Mouse (Mus musculus) forebrain, embryonic 15.5 days (tissue): ENCODE measurements at regions not wholly inside any gene's neighbourhood (a gene's known extent, or its start where the extent isn't known, plus 50 kb on each side); places are given as distances from the start of the nearest gene placed in this dataset.
"Not testable (repeated sequence)": the region's sequence is repeated elsewhere in the genome, so short reads cannot be mapped to it uniquely, and the experiment has no call there.

ENCODE experiments used
- ATAC-seq: fragments of 200-750 bp; cut with Nextera tagmentation; replicated peaks from 2 replicates; pipeline ENCODE4 v1.8.0; 2017; ENCODE audit warnings: mild to moderate bottlenecking, moderate TSS enrichment, moderate library complexity
- H3K27ac ChIP-seq: fragments of 300-500 bp; sonication (generic); replicated peaks from 2 replicates; pipeline ENCODE4 v1.5.1; 2015; ENCODE audit warnings: mild to moderate bottlenecking, inconsistent platforms
- H3K27me3 ChIP-seq: fragments of 300-500 bp; sonication (generic); 2 replicates; pipeline ENCODE4 v1.6.1; 2015; ENCODE audit warnings: inconsistent platforms
- H3K36me3 ChIP-seq: fragments of 300-500 bp; sonication (generic); 2 replicates; pipeline ENCODE4 v1.6.1; 2015; ENCODE audit warnings: mild to moderate bottlenecking, inconsistent platforms
- H3K4me1 ChIP-seq: fragments of 300-500 bp; sonication (generic); 2 replicates; pipeline ENCODE4 v1.6.1; 2015; ENCODE audit warnings: inconsistent platforms
- H3K4me2 ChIP-seq: fragments of 300-500 bp; sonication (generic); replicated peaks from 2 replicates; pipeline ENCODE4 v1.6.1; 2015; ENCODE audit warnings: mild to moderate bottlenecking, inconsistent platforms
- H3K4me3 ChIP-seq: fragments of 300-500 bp; sonication (generic); 2 replicates; pipeline ENCODE4 v1.5.1; 2015; ENCODE audit warnings: mild to moderate bottlenecking, inconsistent platforms
- H3K9ac ChIP-seq: fragments of 300-500 bp; sonication (generic); replicated peaks from 2 replicates; pipeline ENCODE4 v1.6.1; 2015; ENCODE audit warnings: mild to moderate bottlenecking, inconsistent platforms
- H3K9me3 ChIP-seq: fragments of 300-500 bp; sonication (generic); 2 replicates; pipeline ENCODE4 v1.6.1; 2016; ENCODE audit warnings: inconsistent platforms
- WGBS: fragments of 180-500 bp; shearing (Covaris S2); methylation state at CpG from one replicate; pipeline ENCODE4 v1.1.7; 2015; ENCODE audit warnings: mixed read lengths; 5-methylcytosine and 5-hydroxymethylcytosine counted together

- no peak overlapping the region for H3K9ac ChIP-seq
- H3K27me3 ChIP-seq, result no peaks in the 10 kb centered on the region
- no peak overlapping the region for H3K27ac ChIP-seq
- no peak overlapping the region for H3K4me3 ChIP-seq
- no peak for ATAC-seq
- WGBS, result 95% methylated on average over 1 of the region's 1 CpGs
- no peaks in the 10 kb centered on the region for H3K36me3 ChIP-seq
- no peaks in the 10 kb centered on the region for H3K9me3 ChIP-seq
- H3K4me1 ChIP-seq, result no peaks in the 10 kb centered on the region
- no peak overlapping the region for H3K4me2 ChIP-seq
Observed at GRCm38 (mm10) chr6:68750451-68750850, 1214.9 kb upstream of the Tacstd2 start.

GRCm38 (mm10) chr6:68749699-68750098 is 1214.1 kb upstream of the Tacstd2 start:
- ATAC-seq, result no peak
- Histone ChIP-seq H3K27ac (no peak overlapping the region), H3K36me3 (no peaks in the 10 kb centered on the region), H3K9ac (no peak overlapping the region), H3K4me2 (no peak overlapping the region), H3K27me3 (no peaks in the 10 kb centered on the region), H3K9me3 (no peaks in the 10 kb centered on the region), H3K4me1 (no peaks in the 10 kb centered on the region), H3K4me3 (no peak overlapping the region)
- WGBS, result 80% methylated on average over 3 of the region's 3 CpGs

- H3K27ac ChIP-seq, result no peak overlapping the region
- H3K27me3 ChIP-seq, result no peaks in the 10 kb centered on the region
- no peak for ATAC-seq
- no peak overlapping the region for H3K4me3 ChIP-seq
- no peaks in the 10 kb centered on the region for H3K9me3 ChIP-seq
- no peaks in the 10 kb centered on the region for H3K36me3 ChIP-seq
- H3K4me1 ChIP-seq, result no peaks in the 10 kb centered on the region
- no peak overlapping the region for H3K4me2 ChIP-seq
- no peak overlapping the region for H3K9ac ChIP-seq
Observed at GRCm38 (mm10) chr6:68738573-68738972, 1203.0 kb upstream of the Tacstd2 start.

GRCm38 (mm10) chr6:68736647-68737046 is 1201.1 kb upstream of the Tacstd2 start:
- ATAC-seq, result no peak
- H3K9ac ChIP-seq, result no peak overlapping the region
- no peaks in the 10 kb centered on the region for H3K9me3 ChIP-seq
- H3K4me3 ChIP-seq, result no peak overlapping the region
- no peaks in the 10 kb centered on the region for H3K4me1 ChIP-seq
- H3K36me3 ChIP-seq, result no peaks in the 10 kb centered on the region
- no peaks in the 10 kb centered on the region for H3K27me3 ChIP-seq
- no peak overlapping the region for H3K4me2 ChIP-seq
- WGBS, result 89% methylated on average over 3 of the region's 3 CpGs
- no peak overlapping the region for H3K27ac ChIP-seq

- H3K4me1 ChIP-seq, result no peaks in the 10 kb centered on the region
- H3K4me3 ChIP-seq, result no peak overlapping the region
- no peak overlapping the region for H3K9ac ChIP-seq
- H3K36me3 ChIP-seq, result no peaks in the 10 kb centered on the region
- no peak for ATAC-seq
- H3K27me3 ChIP-seq, result no peaks in the 10 kb centered on the region
- no peak overlapping the region for H3K4me2 ChIP-seq
- H3K9me3 ChIP-seq, result no peaks in the 10 kb centered on the region
- no peak overlapping the region for H3K27ac ChIP-seq
Observed at GRCm38 (mm10) chr6:68736068-68736467, 1200.5 kb upstream of the Tacstd2 start.

GRCm38 (mm10) chr6:68711084-68711483 is 1175.5 kb upstream of the Tacstd2 start:
- 71% methylated on average over 1 of the region's 1 CpGs for WGBS

GRCm38 (mm10) chr6:68704291-68704800 is 1168.8 kb upstream of the Tacstd2 start:
- not testable (repeated sequence) for H3K4me3 ChIP-seq, H3K9ac ChIP-seq, H3K27ac ChIP-seq, H3K4me2 ChIP-seq, H3K9me3 ChIP-seq, H3K36me3 ChIP-seq, H3K27me3 ChIP-seq, H3K4me1 ChIP-seq, ATAC-seq

More at GRCm38 (mm10) chr6:68711084-68711483, 1175.5 kb upstream of the Tacstd2 start:
- H3K9me3 ChIP-seq, H3K4me2 ChIP-seq, H3K4me1 ChIP-seq, H3K4me3 ChIP-seq, ATAC-seq, H3K27ac ChIP-seq, H3K36me3 ChIP-seq, H3K27me3 ChIP-seq, H3K9ac ChIP-seq: not testable (repeated sequence)

GRCm38 (mm10) chr6:68680792-68681110 is 1145.2 kb upstream of the Tacstd2 start:
- not testable (repeated sequence) for H3K4me3 ChIP-seq, H3K4me1 ChIP-seq, ATAC-seq, H3K9me3 ChIP-seq, H3K27me3 ChIP-seq, H3K27ac ChIP-seq, H3K36me3 ChIP-seq, H3K9ac ChIP-seq, H3K4me2 ChIP-seq

- Histone ChIP-seq H3K36me3 (no peaks in the 10 kb centered on the region), H3K9me3 (no peaks in the 10 kb centered on the region), H3K4me1 (no peaks in the 10 kb centered on the region), H3K4me2 (no peak overlapping the region), H3K4me3 (no peak overlapping the region), H3K9ac (no peak overlapping the region), H3K27me3 (no peaks in the 10 kb centered on the region), H3K27ac (no peak overlapping the region)
- no peak for ATAC-seq
- 88% methylated on average over 3 of the region's 3 CpGs for WGBS
Observed at GRCm38 (mm10) chr6:68680099-68680791, 1144.6 kb upstream of the Tacstd2 start.

- H3K27ac ChIP-seq, H3K9me3 ChIP-seq, H3K36me3 ChIP-seq, H3K27me3 ChIP-seq, H3K4me2 ChIP-seq, H3K9ac ChIP-seq, H3K4me3 ChIP-seq, H3K4me1 ChIP-seq: not testable (repeated sequence)
- 0 out of 2 replicates have a peak, but pooled peaks have one; percentile 53 for ATAC-seq
- WGBS, result 3% methylated on average over 10 of the region's 10 CpGs
Observed at GRCm38 (mm10) chr6:68668433-68668832, 1132.8 kb upstream of the Tacstd2 start.

GRCm38 (mm10) chr6:68632309-68632708 is 1096.7 kb upstream of the Tacstd2 start:
- not testable (repeated sequence) for H3K9ac ChIP-seq, H3K4me2 ChIP-seq, H3K27ac ChIP-seq, H3K9me3 ChIP-seq, H3K36me3 ChIP-seq, H3K4me1 ChIP-seq, H3K4me3 ChIP-seq, H3K27me3 ChIP-seq, ATAC-seq

GRCm38 (mm10) chr6:68631787-68632186 is 1096.2 kb upstream of the Tacstd2 start:
- 71% methylated on average over 1 of the region's 1 CpGs for WGBS
- ATAC-seq, result no peak
- H3K9me3 ChIP-seq, result no peaks in the 10 kb centered on the region

GRCm38 (mm10) chr6:68606033-68606432 is 1070.4 kb upstream of the Tacstd2 start:
- Histone ChIP-seq H3K4me3 (no peak overlapping the region), H3K27me3 (no peaks in the 10 kb centered on the region), H3K4me2 (no peak overlapping the region), H3K4me1 (no peaks in the 10 kb centered on the region), H3K36me3 (no peaks in the 10 kb centered on the region), H3K9me3 (no peaks in the 10 kb centered on the region), H3K27ac (no peak overlapping the region), H3K9ac (no peak overlapping the region)
- ATAC-seq, result no peak
- WGBS, result 74% methylated on average over 2 of the region's 2 CpGs

More at GRCm38 (mm10) chr6:68631787-68632186, 1096.2 kb upstream of the Tacstd2 start:
- no peak overlapping the region for H3K4me2 ChIP-seq
- no peaks in the 10 kb centered on the region for H3K36me3 ChIP-seq
- no peak overlapping the region for H3K4me3 ChIP-seq
- no peak overlapping the region for H3K9ac ChIP-seq
- no peaks in the 10 kb centered on the region for H3K27me3 ChIP-seq
- H3K4me1 ChIP-seq, result no peaks in the 10 kb centered on the region
- no peak overlapping the region for H3K27ac ChIP-seq
